Mouse (Mus musculus) embryonic facial prominence, embryonic 12.5 days (tissue): ENCODE results near the gene Mettl23. TPM values are rescaled to one million over a fixed set of nuclear protein-coding genes. Genes with fewer than 3 reads are reported as not detected.

ENCODE experiments used
- ATAC-seq: fragments of 200-750 bp; cut with Nextera tagmentation; 2 replicates; pipeline ENCODE4 v1.8.0; 2017; ENCODE audit not compliant: insufficient number of reproducible peaks, insufficient read depth, low FRiP score, low TSS enrichment
- H3K27ac ChIP-seq: fragments of 300-500 bp; sonication (generic); 2 replicates; pipeline ENCODE4 v1.5.1; 2016; ENCODE audit warnings: mild to moderate bottlenecking
- H3K27me3 ChIP-seq: fragments of 300-500 bp; sonication (generic); 2 replicates; pipeline ENCODE4 v1.6.1; 2016; ENCODE audit warnings: mild to moderate bottlenecking, moderate library complexity
- H3K36me3 ChIP-seq: fragments of 300-500 bp; sonication (generic); 2 replicates; pipeline ENCODE4 v1.6.1; 2016; ENCODE audit warnings: mild to moderate bottlenecking
- H3K4me1 ChIP-seq: fragments of 300-500 bp; sonication (generic); 2 replicates; pipeline ENCODE4 v1.6.1; 2016
- H3K4me2 ChIP-seq: fragments of 300-500 bp; sonication (generic); replicated peaks from 2 replicates; pipeline ENCODE4 v1.6.1; 2016; ENCODE audit warnings: mild to moderate bottlenecking, moderate library complexity
- H3K4me3 ChIP-seq: fragments of 300-500 bp; sonication (generic); 2 replicates; pipeline ENCODE4 v1.5.1; 2016; ENCODE audit warnings: mild to moderate bottlenecking
- H3K9ac ChIP-seq: fragments of 300-500 bp; sonication (generic); 2 replicates; pipeline ENCODE4 v1.6.1; 2016; ENCODE audit warnings: mild to moderate bottlenecking, moderate library complexity
- H3K9me3 ChIP-seq: fragments of 300-500 bp; sonication (generic); 2 replicates; pipeline ENCODE4 v1.6.1; 2016; ENCODE audit warnings: mild to moderate bottlenecking, moderate library complexity
- WGBS: fragments of 180-500 bp; shearing (Covaris S2); methylation state at CpG from one replicate; pipeline ENCODE4 v1.1.7; 2016; 5-methylcytosine and 5-hydroxymethylcytosine counted together
- polyA plus RNA-seq: library from polyadenylated mRNA; unstranded; fragments of >200 nt; fragmentation: Nextera tagmentation; extraction: Ambion mirVana; gene quantifications from 2 replicates; pipeline ENCODE4 v1.2.1, GENCODE M21; 2016

Gene Mettl23
- polyA plus RNA-seq, 1 experiment from 2014 or later = 63.7 TPM

GRCm38 (mm10) chr11:116810528-116810927 is 32.5 kb upstream of the Mettl23 start:
- H3K36me3 ChIP-seq = no peaks in the 10 kb centered on the region
- H3K4me1 ChIP-seq = peaks cover 51% of the 10 kb centered on the region
- 0 out of 2 replicates have a peak, but pooled peaks cover 3% of the 10 kb centered on the region for H3K27me3 ChIP-seq
- H3K27ac ChIP-seq = peak overlapping the region; percentile 81; the same call in 1 of the 2 replicates
- ATAC-seq = no peak
- no peaks in the 10 kb centered on the region for H3K9me3 ChIP-seq
- H3K4me3 ChIP-seq = no peak overlapping the region
- peak overlapping the region; percentile 68; the same call in 1 of the 2 replicates for H3K4me2 ChIP-seq
- no peak overlapping the region for H3K9ac ChIP-seq
- 63% methylated on average over 11 of the region's 11 CpGs for WGBS

GRCm38 (mm10) chr11:116810983-116811901 is 31.8 kb upstream of the Mettl23 start:
- Histone ChIP-seq H3K4me3 (peak overlapping the region; percentile 33), H3K27me3 (0 out of 2 replicates have a peak, but pooled peaks cover 3% of the 10 kb centered on the region), H3K9ac (peak overlapping the region; percentile 38; the same call in 1 of the 2 replicates), H3K9me3 (no peaks in the 10 kb centered on the region), H3K27ac (peak overlapping the region; percentile 81), H3K4me1 (peaks cover 52% of the 10 kb centered on the region), H3K4me2 (peak overlapping the region; percentile 68), H3K36me3 (no peaks in the 10 kb centered on the region)
- 9% methylated on average over 28 of the region's 32 CpGs for WGBS
- peak; percentile 80 for ATAC-seq

- Histone ChIP-seq H3K27me3 (0 out of 2 replicates have a peak, but pooled peaks cover 3% of the 10 kb centered on the region), H3K9ac (no peak overlapping the region), H3K4me1 (peaks cover 55% of the 10 kb centered on the region), H3K27ac (peak overlapping the region; percentile 94), H3K36me3 (no peaks in the 10 kb centered on the region), H3K4me2 (0 out of 2 replicates have a peak overlapping the region, but pooled peaks have one; percentile 16), H3K4me3 (no peak overlapping the region), H3K9me3 (no peaks in the 10 kb centered on the region)
- WGBS = 43% methylated on average over 21 of the region's 21 CpGs
- ATAC-seq = peak; percentile 48
Measured at GRCm38 (mm10) chr11:116812793-116813529, 30.1 kb upstream of the Mettl23 start.

GRCm38 (mm10) chr11:116813610-116814009 is 29.5 kb upstream of the Mettl23 start:
- no peaks in the 10 kb centered on the region for H3K36me3 ChIP-seq
- no peak overlapping the region for H3K9ac ChIP-seq
- 0 out of 2 replicates have a peak, but pooled peaks cover 3% of the 10 kb centered on the region for H3K27me3 ChIP-seq
- 73% methylated on average over 13 of the region's 13 CpGs for WGBS
- H3K4me3 ChIP-seq = no peak overlapping the region
- ATAC-seq = no peak
- H3K4me1 ChIP-seq = peaks cover 54% of the 10 kb centered on the region
- H3K9me3 ChIP-seq = no peaks in the 10 kb centered on the region
- peak overlapping the region; percentile 94 for H3K27ac ChIP-seq
- 0 out of 2 replicates have a peak overlapping the region, but pooled peaks have one; percentile 16 for H3K4me2 ChIP-seq

GRCm38 (mm10) chr11:116814076-116814883 is 28.8 kb upstream of the Mettl23 start:
- no peak overlapping the region for H3K4me3 ChIP-seq
- peak overlapping the region; percentile 94 for H3K27ac ChIP-seq
- 9% methylated on average over 20 of the region's 20 CpGs for WGBS
- no peaks in the 10 kb centered on the region for H3K27me3 ChIP-seq
- peaks cover 60% of the 10 kb centered on the region for H3K4me1 ChIP-seq
- H3K4me2 ChIP-seq = peak overlapping the region; percentile 18
- ATAC-seq = no peak
- no peaks in the 10 kb centered on the region for H3K36me3 ChIP-seq
- no peaks in the 10 kb centered on the region for H3K9me3 ChIP-seq
- H3K9ac ChIP-seq = peak overlapping the region; percentile 29; the same call in 1 of the 2 replicates

GRCm38 (mm10) chr11:116814884-116815415 is 28.1 kb upstream of the Mettl23 start:
- H3K4me1 ChIP-seq = peaks cover 61% of the 10 kb centered on the region

GRCm38 (mm10) chr11:116816769-116817168 is 26.3 kb upstream of the Mettl23 start:
- H3K9me3 ChIP-seq = no peaks in the 10 kb centered on the region
- 70% methylated on average over 5 of the region's 5 CpGs for WGBS
- H3K9ac ChIP-seq = no peak overlapping the region
- no peak overlapping the region for H3K4me3 ChIP-seq
- H3K4me2 ChIP-seq = no peak overlapping the region
- peaks cover 51% of the 10 kb centered on the region for H3K4me1 ChIP-seq
- no peaks in the 10 kb centered on the region for H3K27me3 ChIP-seq
- no peak for ATAC-seq
- H3K27ac ChIP-seq = no peak overlapping the region
- H3K36me3 ChIP-seq = no peaks in the 10 kb centered on the region

More at GRCm38 (mm10) chr11:116814884-116815415, 28.1 kb upstream of the Mettl23 start:
- Histone ChIP-seq H3K27me3 (no peaks in the 10 kb centered on the region), H3K9me3 (no peaks in the 10 kb centered on the region), H3K36me3 (no peaks in the 10 kb centered on the region), H3K4me3 (no peak overlapping the region), H3K4me2 (peak overlapping the region; percentile 18), H3K9ac (peak overlapping the region; percentile 29; the same call in 1 of the 2 replicates), H3K27ac (peak overlapping the region; percentile 94)
- no peak for ATAC-seq
- 22% methylated on average over 7 of the region's 7 CpGs for WGBS

- WGBS = 92% methylated on average over 5 of the region's 5 CpGs
- Histone ChIP-seq H3K27ac (no peak overlapping the region), H3K4me2 (no peak overlapping the region), H3K4me1 (peaks cover 45% of the 10 kb centered on the region), H3K36me3 (no peaks in the 10 kb centered on the region), H3K9ac (no peak overlapping the region), H3K4me3 (no peak overlapping the region), H3K9me3 (no peaks in the 10 kb centered on the region), H3K27me3 (no peaks in the 10 kb centered on the region)
- no peak for ATAC-seq
Measured at GRCm38 (mm10) chr11:116817567-116817966, 25.5 kb upstream of the Mettl23 start.

- H3K27ac ChIP-seq = peak overlapping the region; percentile 30
- H3K4me2 ChIP-seq = no peak overlapping the region
- no peaks in the 10 kb centered on the region for H3K36me3 ChIP-seq
- H3K4me1 ChIP-seq = peaks cover 34% of the 10 kb centered on the region
- no peaks in the 10 kb centered on the region for H3K9me3 ChIP-seq
- WGBS = 65% methylated on average over 8 of the region's 8 CpGs
- H3K27me3 ChIP-seq = no peaks in the 10 kb centered on the region
- no peak overlapping the region for H3K9ac ChIP-seq
- ATAC-seq = no peak
- H3K4me3 ChIP-seq = no peak overlapping the region
Measured at GRCm38 (mm10) chr11:116818722-116819121, 24.4 kb upstream of the Mettl23 start.

- H3K4me2 ChIP-seq = no peak overlapping the region
- H3K27me3 ChIP-seq = no peaks in the 10 kb centered on the region
- peaks cover 22% of the 10 kb centered on the region for H3K4me1 ChIP-seq
- H3K9me3 ChIP-seq = no peaks in the 10 kb centered on the region
- H3K4me3 ChIP-seq = no peak overlapping the region
- H3K9ac ChIP-seq = no peak overlapping the region
- 89% methylated on average over 5 of the region's 5 CpGs for WGBS
- 0 out of 2 replicates have a peak overlapping the region, but pooled peaks have one; percentile 23 for H3K27ac ChIP-seq
- no peaks in the 10 kb centered on the region for H3K36me3 ChIP-seq
- ATAC-seq = no peak
Measured at GRCm38 (mm10) chr11:116819932-116820593, 23.0 kb upstream of the Mettl23 start.
